Mouse (Mus musculus) intestine, embryonic 16.5 days (tissue): ENCODE results near the gene Ugcg. TPM values are rescaled to one million over a fixed set of nuclear protein-coding genes. Genes with fewer than 3 reads are reported as not detected.

Experiments
- ATAC-seq: fragments of 200-750 bp; cut with Nextera tagmentation; 2 replicates; pipeline ENCODE4 v1.8.0; 2017; ENCODE audit warnings: moderate TSS enrichment, moderate library complexity
- H3K27ac ChIP-seq: fragments of 300-500 bp; sonication (generic); 2 replicates; pipeline ENCODE4 v1.5.1; 2014; ENCODE audit warnings: mild to moderate bottlenecking, low read length
- H3K27me3 ChIP-seq: fragments of 300-500 bp; sonication (generic); replicated peaks from 2 replicates; pipeline ENCODE4 v1.6.1; 2014; ENCODE audit warnings: low read length, control low read depth, mixed read lengths; ENCODE audit not compliant: control insufficient read depth, insufficient read depth
- H3K36me3 ChIP-seq: fragments of 300-500 bp; sonication (generic); 2 replicates; pipeline ENCODE4 v1.6.1; 2014; ENCODE audit warnings: low read length, control low read depth; ENCODE audit not compliant: control insufficient read depth, insufficient read depth
- H3K4me1 ChIP-seq: fragments of 300-500 bp; sonication (generic); 2 replicates; pipeline ENCODE4 v1.6.1; 2014; ENCODE audit warnings: low read length, control low read depth, mixed read lengths; ENCODE audit not compliant: control insufficient read depth, insufficient read depth
- H3K4me2 ChIP-seq: fragments of 300-500 bp; sonication (generic); 2 replicates; pipeline ENCODE4 v1.6.1; 2014; ENCODE audit warnings: low read depth, low read length, control low read depth
- H3K4me3 ChIP-seq: fragments of 300-500 bp; sonication (generic); 2 replicates; pipeline ENCODE4 v1.5.1; 2014; ENCODE audit warnings: mild to moderate bottlenecking, low read length
- H3K9ac ChIP-seq: fragments of 300-500 bp; sonication (generic); 2 replicates; pipeline ENCODE4 v1.6.1; 2014; ENCODE audit warnings: low read depth, low read length
- H3K9me3 ChIP-seq: fragments of 300-500 bp; sonication (generic); 2 replicates; pipeline ENCODE4 v1.6.1; 2016; ENCODE audit warnings: low read length, control low read depth; ENCODE audit not compliant: control insufficient read depth
- WGBS: fragments of 180-500 bp; shearing (Covaris S2); extraction: QIAGEN DNeasy Blood & Tissue Kit; methylation state at CpG from one replicate; pipeline ENCODE4 v1.1.7; 2014; 5-methylcytosine and 5-hydroxymethylcytosine counted together
- polyA plus RNA-seq: library from polyadenylated mRNA; unstranded; fragments of >200 nt; fragmentation: Nextera tagmentation; extraction: Ambion mirVana; gene quantifications from 2 replicates; pipeline ENCODE4 v1.2.1, GENCODE M21; 2015

Ugcg gene
- polyA plus RNA-seq, 1 experiment from 2014 or later, result 6.9 TPM

GRCm38 (mm10) chr4:59244791-59245555 is 55.9 kb downstream of the Ugcg start:
- Histone ChIP-seq H3K9me3 (no peaks in the 10 kb centered on the region), H3K4me2 (no peak overlapping the region), H3K4me1 (0 out of 2 replicates have a peak, but pooled peaks cover 11% of the 10 kb centered on the region), H3K27ac (peak overlapping the region; percentile 82), H3K27me3 (no peaks in the 10 kb centered on the region), H3K9ac (no peak overlapping the region), H3K36me3 (no peaks in the 10 kb centered on the region), H3K4me3 (no peak overlapping the region)
- peak; percentile 88 for ATAC-seq
- WGBS, result 56% methylated on average over 7 of the region's 7 CpGs

- H3K4me3 ChIP-seq, result no peak overlapping the region
- WGBS, result 75% methylated on average over 4 of the region's 4 CpGs
Measured at GRCm38 (mm10) chr4:59245776-59246175, 56.7 kb downstream of the Ugcg start.

GRCm38 (mm10) chr4:59247545-59247944 is 58.5 kb downstream of the Ugcg start:
- Histone ChIP-seq H3K9ac (no peak overlapping the region), H3K9me3 (no peaks in the 10 kb centered on the region), H3K4me3 (no peak overlapping the region), H3K4me1 (0 out of 2 replicates have a peak, but pooled peaks cover 8% of the 10 kb centered on the region), H3K36me3 (no peaks in the 10 kb centered on the region), H3K27me3 (no peaks in the 10 kb centered on the region), H3K4me2 (no peak overlapping the region), H3K27ac (no peak overlapping the region)
- 50% methylated on average over 1 of the region's 1 CpGs for WGBS
- no peak for ATAC-seq

More at GRCm38 (mm10) chr4:59245776-59246175, 56.7 kb downstream of the Ugcg start:
- H3K9me3 ChIP-seq, result no peaks in the 10 kb centered on the region
- no peak for ATAC-seq
- H3K9ac ChIP-seq, result no peak overlapping the region
- no peak overlapping the region for H3K4me2 ChIP-seq
- H3K4me1 ChIP-seq, result 0 out of 2 replicates have a peak, but pooled peaks cover 11% of the 10 kb centered on the region
- H3K27ac ChIP-seq, result peak overlapping the region; percentile 68
- no peaks in the 10 kb centered on the region for H3K36me3 ChIP-seq
- no peaks in the 10 kb centered on the region for H3K27me3 ChIP-seq

- Histone ChIP-seq H3K36me3 (no peaks in the 10 kb centered on the region), H3K27me3 (no peaks in the 10 kb centered on the region), H3K9ac (no peak overlapping the region), H3K4me2 (no peak overlapping the region), H3K4me3 (no peak overlapping the region), H3K9me3 (no peaks in the 10 kb centered on the region), H3K27ac (no peak overlapping the region), H3K4me1 (0 out of 2 replicates have a peak, but pooled peaks cover 8% of the 10 kb centered on the region)
- ATAC-seq, result no peak
Measured at GRCm38 (mm10) chr4:59248035-59248434, 59.0 kb downstream of the Ugcg start.

GRCm38 (mm10) chr4:59252386-59253054 is 63.5 kb downstream of the Ugcg start:
- Histone ChIP-seq H3K4me2 (no peak overlapping the region), H3K36me3 (no peaks in the 10 kb centered on the region), H3K9me3 (no peaks in the 10 kb centered on the region), H3K4me3 (no peak overlapping the region), H3K27me3 (no peaks in the 10 kb centered on the region), H3K4me1 (no peaks in the 10 kb centered on the region), H3K9ac (no peak overlapping the region), H3K27ac (peak overlapping the region; percentile 40)
- 72% methylated on average over 6 of the region's 6 CpGs for WGBS
- peak; percentile 10; the same call in 1 of the 2 replicates for ATAC-seq

GRCm38 (mm10) chr4:59253055-59253434 is 64.0 kb downstream of the Ugcg start:
- Histone ChIP-seq H3K4me2 (no peak overlapping the region), H3K9me3 (no peaks in the 10 kb centered on the region), H3K36me3 (no peaks in the 10 kb centered on the region), H3K9ac (no peak overlapping the region), H3K27me3 (no peaks in the 10 kb centered on the region), H3K4me3 (no peak overlapping the region), H3K27ac (peak overlapping the region; percentile 40), H3K4me1 (no peaks in the 10 kb centered on the region)
- 67% methylated on average over 5 of the region's 5 CpGs for WGBS
- peak; percentile 90 for ATAC-seq

GRCm38 (mm10) chr4:59254397-59254796 is 65.3 kb downstream of the Ugcg start:
- Histone ChIP-seq H3K27me3 (no peaks in the 10 kb centered on the region), H3K9me3 (no peaks in the 10 kb centered on the region), H3K4me2 (no peak overlapping the region), H3K27ac (no peak overlapping the region), H3K36me3 (no peaks in the 10 kb centered on the region), H3K4me1 (0 out of 2 replicates have a peak, but pooled peaks cover 3% of the 10 kb centered on the region), H3K9ac (no peak overlapping the region), H3K4me3 (no peak overlapping the region)
- no peak for ATAC-seq
- 81% methylated on average over 6 of the region's 6 CpGs for WGBS

- 82% methylated on average over 5 of the region's 5 CpGs for WGBS
- no peak for ATAC-seq
Measured at GRCm38 (mm10) chr4:59255988-59256387, 66.9 kb downstream of the Ugcg start.

GRCm38 (mm10) chr4:59257866-59258265 is 68.8 kb downstream of the Ugcg start:
- H3K4me3 ChIP-seq, result no peak overlapping the region
- peaks cover 6% of the 10 kb centered on the region; the same call in 1 of the 2 replicates for H3K4me1 ChIP-seq
- 65% methylated on average over 3 of the region's 3 CpGs for WGBS
- no peaks in the 10 kb centered on the region for H3K9me3 ChIP-seq
- H3K27me3 ChIP-seq, result no peaks in the 10 kb centered on the region
- no peak for ATAC-seq
- H3K9ac ChIP-seq, result no peak overlapping the region
- H3K36me3 ChIP-seq, result no peaks in the 10 kb centered on the region
- H3K4me2 ChIP-seq, result no peak overlapping the region
- H3K27ac ChIP-seq, result no peak overlapping the region

More at GRCm38 (mm10) chr4:59255988-59256387, 66.9 kb downstream of the Ugcg start:
- Histone ChIP-seq H3K4me1 (0 out of 2 replicates have a peak, but pooled peaks cover 3% of the 10 kb centered on the region), H3K4me3 (no peak overlapping the region), H3K27me3 (no peaks in the 10 kb centered on the region), H3K27ac (no peak overlapping the region), H3K9ac (no peak overlapping the region), H3K4me2 (no peak overlapping the region), H3K36me3 (no peaks in the 10 kb centered on the region), H3K9me3 (no peaks in the 10 kb centered on the region)
